In the genomic region with DNA sequence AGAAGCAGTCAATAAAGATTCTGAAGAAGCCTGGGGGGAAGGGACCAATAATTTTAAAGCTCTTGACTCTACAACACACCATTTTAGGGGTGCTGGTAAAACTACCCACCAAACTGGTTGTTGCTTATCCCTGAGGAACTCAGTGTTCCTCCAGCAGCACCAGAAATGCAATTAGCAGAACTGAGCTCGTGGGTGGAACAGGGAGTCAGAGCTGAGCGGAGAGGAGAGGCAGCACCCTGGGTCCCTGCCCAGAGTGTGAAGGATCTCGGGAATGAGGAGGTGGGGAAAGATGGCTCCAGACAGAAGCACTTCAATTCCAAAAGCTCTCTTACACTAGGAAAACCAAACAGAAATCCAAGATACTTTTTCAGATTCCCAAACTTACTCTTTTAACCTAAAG, we compare ENCODE assay signal across 10 mouse cellular contexts. TPM values are rescaled to one million over a fixed set of nuclear protein-coding genes. Genes with fewer than 3 reads are reported as not detected.
DNase-seq lines count a peak whose midpoint lies in the region; ATAC-seq and TF ChIP-seq lines count a peak whose summit lies in the region.
"Had no signal": no experiment of that assay in that cellular context is flagged by ENCODE, and none has a peak within 500 bp of the region (broad histone marks: within the 10 kb centered on the region; RNA-seq: fewer than 3 reads in every experiment).

No protein-coding gene starts in this region.

- peak overlapping the region; percentile 36 for H3K27ac ChIP-seq in heart, adult 2 months
- H3K27ac ChIP-seq in heart, embryonic 12.5 days (ENCODE audit: poor library complexity, severe bottlenecking): no peak overlapping the region
- H3K27ac ChIP-seq: neural tube, embryonic 13.5 days had no signal

- H3K4me2 ChIP-seq in heart, embryonic 12.5 days: no peak overlapping the region
- H3K4me2 ChIP-seq: neural tube, embryonic 13.5 days had no signal

- no peaks in the 10 kb centered on the region for H3K79me2 ChIP-seq in heart, adult 2 months (replicated peaks; ENCODE audit: control insufficient read depth, insufficient read depth, low read length)

- DNase-seq in heart, adult 2 months: peak; percentile 63 to 69
- peak; percentile 79 to 81 for DNase-seq in frontal cortex, postnatal 36 days (ENCODE audit: low spot score in 2 of 2)
- peak; percentile 86 to 87 for DNase-seq in left cerebral cortex, adult 18-20 months (ENCODE audit: low spot score in 2 of 2)
- peak; percentile 66 for DNase-seq in right cerebral cortex, postnatal 14 days
- DNase-seq in cerebellum, postnatal 36 days: no peak
- no peak for DNase-seq in kidney, adult 11 months
- DNase-seq in cerebellum, adult 11 months: no peak

- no peaks in the 10 kb centered on the region for H3K36me3 ChIP-seq in heart, adult 2 months (ENCODE audit: control insufficient read depth, insufficient read depth, low read length)
- H3K36me3 ChIP-seq in heart, embryonic 12.5 days: no peaks in the 10 kb centered on the region
- H3K36me3 ChIP-seq: neural tube, embryonic 13.5 days had no signal

- intact Hi-C loops in heart, adult 2 months (cut with DNase I): no loop called here

- peaks cover 2% of the 10 kb centered on the region; the same call in 1 of the 2 replicates for H3K4me1 ChIP-seq in heart, adult 2 months (ENCODE audit: control insufficient read depth, insufficient read depth, low read length)
- peaks cover 5% of the 10 kb centered on the region for H3K4me1 ChIP-seq in heart, embryonic 12.5 days (replicated peaks)

- no peaks in the 10 kb centered on the region for H3K27me3 ChIP-seq in heart, adult 2 months (ENCODE audit: control insufficient read depth, insufficient read depth, low read length)
- no peaks in the 10 kb centered on the region for H3K27me3 ChIP-seq in heart, embryonic 12.5 days (replicated peaks)
- H3K27me3 ChIP-seq: neural tube, embryonic 13.5 days had no signal

- no peaks in the 10 kb centered on the region for H3K9me3 ChIP-seq in heart, embryonic 12.5 days (replicated peaks)
- H3K9me3 ChIP-seq: neural tube, embryonic 13.5 days had no signal

- 32% methylated on average over 3 of the region's 3 CpGs for WGBS in heart, adult 2 months
- WGBS in heart, embryonic 12.5 days: 52% methylated on average over 3 of the region's 3 CpGs

- 0 out of 2 replicates have a peak, but pooled peaks have one; percentile 25 for TF ChIP-seq POLR2A in heart, adult 2 months (IDR thresholded peaks at IDR 0.05; ENCODE audit: insufficient read depth, low read depth, low read length)

- no peak overlapping the region for H3K9ac ChIP-seq in heart, adult 2 months (ENCODE audit: low read depth, low read length)
- no peak overlapping the region for H3K9ac ChIP-seq in heart, embryonic 12.5 days
- H3K9ac ChIP-seq: neural tube, embryonic 13.5 days had no signal

- no peak for TF ChIP-seq CTCF in heart, adult 2 months (IDR thresholded peaks at IDR 0.05)

- H3K4me3 ChIP-seq in heart, adult 2 months: no peak overlapping the region
- no peak overlapping the region for H3K4me3 ChIP-seq in heart, embryonic 12.5 days
- H3K4me3 ChIP-seq: neural tube, embryonic 13.5 days had no signal

- no peak for ATAC-seq in heart, embryonic 12.5 days (ENCODE audit: insufficient number of reproducible peaks, low FRiP score)
- ATAC-seq: CD4-positive, CD25-positive, alpha-beta regulatory T cell, adult 4 months had no signal

- TF ChIP-seq EP300 in heart, adult 2 months (IDR thresholded peaks at IDR 0.05; ENCODE audit: insufficient read depth, low read depth, low read length): no peak

RNA-seq across cellular contexts. Expression of a gene that starts 52.4 kb away (rescaled TPM):
- 10 to 100 TPM; 22.6 to 26.3 TPM for total RNA-seq in heart, adult 2 months (2021)
- polyA plus RNA-seq in heart, adult 2 months (2012; rRNA removed): 11.1 and 17.4 TPM in 2 replicates
- 0.88 and 1.4 TPM in 2 replicates for polyA plus RNA-seq in heart, embryonic 12.5 days (2016; fragmentation: Nextera tagmentation; extraction: Ambion mirVana)
- 10 to 100 TPM; 67.3 to 74.0 TPM for total RNA-seq in left cerebral cortex, adult 18-20 months (2021)

Comparison
In these comparisons a context has a peak if more than half of its experiments do, and no peak if none do; other contexts are left out.
1. DNase-seq: peak in heart, adult 2 months (2 of 2), frontal cortex, postnatal 36 days (2 of 2), left cerebral cortex, adult 18-20 months (2 of 2) and right cerebral cortex, postnatal 14 days (single experiment); none in cerebellum, postnatal 36 days (0 of 2), kidney, adult 11 months (single experiment) and cerebellum, adult 11 months (single experiment).